Mouse (Mus musculus) neural tube, embryonic 15.5 days (tissue): ENCODE measurements around the gene Cep41. TPM values are rescaled to one million over a fixed set of nuclear protein-coding genes. Genes with fewer than 3 reads are reported as not detected.

Experiments used
- ATAC-seq: fragments of 200-750 bp; cut with Nextera tagmentation; 2 replicates; pipeline ENCODE4 v1.8.0; 2017; ENCODE audit warnings: mild to moderate bottlenecking, moderate TSS enrichment, moderate library complexity; ENCODE audit not compliant: low FRiP score
- H3K27ac ChIP-seq: fragments of 300-500 bp; sonication (generic); replicated peaks from 2 replicates; pipeline ENCODE4 v1.5.1; 2015; ENCODE audit warnings: mild to moderate bottlenecking, inconsistent platforms
- H3K27me3 ChIP-seq: fragments of 300-500 bp; sonication (generic); replicated peaks from 2 replicates; pipeline ENCODE4 v1.6.1; 2015; ENCODE audit warnings: inconsistent platforms
- H3K36me3 ChIP-seq: fragments of 300-500 bp; sonication (generic); 2 replicates; pipeline ENCODE4 v1.6.1; 2015; ENCODE audit warnings: inconsistent platforms
- H3K4me1 ChIP-seq: fragments of 300-500 bp; sonication (generic); 2 replicates; pipeline ENCODE4 v1.6.1; 2015; ENCODE audit warnings: inconsistent platforms
- H3K4me2 ChIP-seq: fragments of 300-500 bp; sonication (generic); 2 replicates; pipeline ENCODE4 v1.6.1; 2015; ENCODE audit warnings: inconsistent platforms, mild to moderate bottlenecking, moderate library complexity
- H3K4me3 ChIP-seq: fragments of 300-500 bp; sonication (generic); replicated peaks from 2 replicates; pipeline ENCODE4 v1.5.1; 2015; ENCODE audit warnings: mild to moderate bottlenecking, inconsistent platforms
- H3K9ac ChIP-seq: fragments of 300-500 bp; sonication (generic); replicated peaks from 2 replicates; pipeline ENCODE4 v1.6.1; 2015; ENCODE audit warnings: mild to moderate bottlenecking, inconsistent platforms
- H3K9me3 ChIP-seq: fragments of 300-500 bp; sonication (generic); replicated peaks from 2 replicates; pipeline ENCODE4 v1.6.1; 2016; ENCODE audit warnings: inconsistent platforms
- WGBS: fragments of 180-500 bp; shearing (Covaris S2); methylation state at CpG from one replicate; pipeline ENCODE4 v1.1.7; 2015; ENCODE audit warnings: mixed read lengths; 5-methylcytosine and 5-hydroxymethylcytosine counted together
- polyA plus RNA-seq: library from polyadenylated mRNA; unstranded; fragments of >200 nt; fragmentation: Nextera tagmentation; extraction: Ambion mirVana; gene quantifications from 2 replicates; pipeline ENCODE4 v1.2.1, GENCODE M21; 2015

The Cep41 gene
- polyA plus RNA-seq, 1 experiment from 2014 or later: 11.6 TPM

DNA sequence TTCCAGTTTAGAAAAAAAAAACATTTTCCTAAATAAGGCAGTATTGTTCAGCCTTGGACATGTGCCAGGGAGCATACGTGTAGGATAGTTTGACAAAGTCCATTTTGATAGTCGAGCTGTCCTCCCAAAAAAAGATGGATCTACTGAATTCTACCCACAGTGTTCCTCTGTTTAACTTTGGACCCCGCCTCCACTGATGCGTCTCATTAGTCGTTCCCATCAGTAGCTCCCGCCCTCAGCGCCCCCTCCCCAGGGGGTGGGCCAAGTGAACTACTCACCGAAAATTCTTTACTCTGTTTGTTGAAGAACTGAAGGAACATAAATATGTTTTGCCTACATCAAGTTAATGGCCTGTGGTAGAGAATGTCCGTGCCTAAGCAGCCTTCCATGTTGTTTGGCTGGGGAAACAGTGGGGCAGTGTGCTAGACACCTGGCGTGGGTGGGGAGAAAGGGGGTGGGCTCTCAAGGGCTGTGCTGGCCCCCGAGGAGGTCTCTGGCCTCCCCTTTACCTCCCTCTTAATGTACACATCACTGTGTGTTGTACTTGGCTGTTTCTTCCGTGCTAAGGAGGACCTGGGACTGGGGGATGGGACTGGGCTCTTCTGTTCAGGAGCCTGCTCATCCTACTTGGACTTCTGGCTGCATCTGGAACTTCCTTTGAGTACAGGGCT, 36.9 kb upstream of the Cep41 start:
- Histone ChIP-seq H3K9me3 (no peaks in the 10 kb centered on the region), H3K36me3 (no peaks in the 10 kb centered on the region), H3K27ac (no peak overlapping the region), H3K27me3 (no peaks in the 10 kb centered on the region), H3K4me1 (peaks cover 20% of the 10 kb centered on the region; the same call in 1 of the 2 replicates), H3K4me3 (no peak overlapping the region), H3K9ac (no peak overlapping the region), H3K4me2 (no peak overlapping the region)
- 50% methylated on average over 12 of the region's 12 CpGs for WGBS
- ATAC-seq: no peak

DNA sequence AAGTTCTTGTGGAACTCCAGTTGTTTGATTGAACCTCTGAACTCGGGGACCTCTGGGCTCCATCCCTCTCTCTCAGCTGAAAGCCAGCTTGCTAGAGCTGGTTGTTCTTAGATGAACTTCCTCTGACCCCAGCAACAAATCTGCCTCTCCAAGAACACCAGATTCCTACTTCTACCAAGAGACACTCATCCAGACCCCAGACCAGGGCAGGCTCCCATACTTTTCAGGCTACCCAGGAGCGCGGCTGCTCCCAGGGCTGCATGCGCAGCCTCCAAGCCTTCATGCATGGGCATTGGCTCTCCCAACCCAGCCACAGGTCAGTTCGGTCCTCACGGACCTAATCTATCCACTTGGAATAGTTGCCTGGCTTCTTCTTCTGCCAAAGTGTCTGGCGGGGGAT, 29.8 kb upstream of the Cep41 start, which contains the start of gene Mest:
TSS of gene Mest (plus strand) at position 217 of the 400 bp plus-strand sequence.
- ATAC-seq: no peak
- 76% methylated on average over 7 of the region's 7 CpGs for WGBS
- Histone ChIP-seq H3K4me3 (no peak within 1 kb of the TSS), H3K9me3 (no peaks in the 10 kb centered on the region), H3K27me3 (no peaks in the 10 kb centered on the region), H3K4me1 (peaks cover 3% of the 10 kb centered on the region; the same call in 1 of the 2 replicates), H3K36me3 (no peaks in the 10 kb centered on the region), H3K4me2 (no peak within 1 kb of the TSS), H3K27ac (no peak within 1 kb of the TSS; the same call in 1 of the 2 replicates), H3K9ac (no peak within 1 kb of the TSS)

DNA sequence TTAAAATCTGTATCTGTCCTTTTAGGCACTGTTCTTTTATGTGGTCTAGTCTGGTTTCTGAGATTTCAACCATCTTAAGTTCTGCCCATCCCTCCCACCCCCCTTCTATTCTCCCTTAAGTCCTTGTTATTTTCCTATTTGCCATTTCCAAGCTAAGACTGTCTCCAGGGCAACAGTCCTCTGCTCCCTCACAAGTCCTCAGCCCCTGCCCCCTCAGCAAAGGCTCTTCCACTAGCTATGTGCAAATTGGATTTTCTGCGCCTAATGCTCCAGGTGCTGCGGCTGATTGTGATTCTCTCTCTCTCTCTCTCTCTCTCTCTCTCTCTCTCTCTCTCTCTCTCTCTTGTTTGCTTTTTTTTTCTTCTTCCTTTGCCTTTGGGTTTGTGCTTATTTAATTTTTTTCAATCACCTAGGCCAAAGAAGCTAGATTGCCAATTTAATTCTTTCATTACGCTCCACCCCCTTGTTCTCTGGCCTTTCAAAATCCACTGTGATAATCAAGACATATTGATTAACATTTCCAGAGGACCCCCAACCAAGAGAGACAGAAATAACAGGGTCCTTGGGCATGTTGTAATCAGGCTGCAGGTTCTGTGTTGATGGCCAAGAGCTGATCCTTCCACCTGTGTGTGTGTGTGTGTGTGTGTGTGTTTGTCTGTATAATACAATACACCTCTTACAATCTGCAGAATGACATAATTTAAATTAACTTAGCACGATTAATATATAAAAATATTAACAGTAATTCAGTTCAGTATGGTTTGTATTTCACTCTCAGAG, 29.0 kb upstream of the Cep41 start:
- 63% methylated on average over 4 of the region's 4 CpGs for WGBS
- Histone ChIP-seq H3K9me3 (no peaks in the 10 kb centered on the region), H3K36me3 (no peaks in the 10 kb centered on the region), H3K27me3 (no peaks in the 10 kb centered on the region), H3K27ac (no peak overlapping the region; the same call in 1 of the 2 replicates), H3K9ac (no peak overlapping the region), H3K4me2 (no peak overlapping the region), H3K4me3 (no peak overlapping the region), H3K4me1 (peaks cover 3% of the 10 kb centered on the region; the same call in 1 of the 2 replicates)
- peak; percentile 65; the same call in 1 of the 2 replicates for ATAC-seq

DNA sequence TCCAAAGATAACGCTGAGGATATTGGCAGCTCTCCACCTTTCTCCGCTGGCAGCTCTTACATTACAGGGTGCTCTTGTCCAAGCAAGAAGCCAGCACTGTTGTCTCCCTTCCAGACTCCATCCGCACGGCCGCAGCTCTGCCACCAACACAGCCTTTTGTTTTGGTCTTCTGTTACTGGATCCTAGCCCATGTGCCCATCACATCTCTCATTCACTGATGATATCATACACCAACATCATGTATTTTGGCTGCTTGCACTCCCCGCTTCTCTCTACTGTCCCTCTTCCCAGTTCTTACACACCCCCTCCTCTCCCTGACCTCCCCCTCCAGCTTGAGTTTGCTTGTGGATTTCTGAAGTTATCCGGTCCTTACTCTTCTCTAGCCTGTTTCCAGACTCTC, 23.2 kb upstream of the Cep41 start:
- ATAC-seq: no peak
- H3K9me3 ChIP-seq: no peaks in the 10 kb centered on the region
- peaks cover 2% of the 10 kb centered on the region; the same call in 1 of the 2 replicates for H3K4me1 ChIP-seq
- no peak overlapping the region for H3K4me2 ChIP-seq
- H3K36me3 ChIP-seq: no peaks in the 10 kb centered on the region
- H3K27me3 ChIP-seq: no peaks in the 10 kb centered on the region
- H3K9ac ChIP-seq: no peak overlapping the region
- no peak overlapping the region for H3K4me3 ChIP-seq
- WGBS: 89% methylated on average over 7 of the region's 7 CpGs
- no peak overlapping the region for H3K27ac ChIP-seq

DNA sequence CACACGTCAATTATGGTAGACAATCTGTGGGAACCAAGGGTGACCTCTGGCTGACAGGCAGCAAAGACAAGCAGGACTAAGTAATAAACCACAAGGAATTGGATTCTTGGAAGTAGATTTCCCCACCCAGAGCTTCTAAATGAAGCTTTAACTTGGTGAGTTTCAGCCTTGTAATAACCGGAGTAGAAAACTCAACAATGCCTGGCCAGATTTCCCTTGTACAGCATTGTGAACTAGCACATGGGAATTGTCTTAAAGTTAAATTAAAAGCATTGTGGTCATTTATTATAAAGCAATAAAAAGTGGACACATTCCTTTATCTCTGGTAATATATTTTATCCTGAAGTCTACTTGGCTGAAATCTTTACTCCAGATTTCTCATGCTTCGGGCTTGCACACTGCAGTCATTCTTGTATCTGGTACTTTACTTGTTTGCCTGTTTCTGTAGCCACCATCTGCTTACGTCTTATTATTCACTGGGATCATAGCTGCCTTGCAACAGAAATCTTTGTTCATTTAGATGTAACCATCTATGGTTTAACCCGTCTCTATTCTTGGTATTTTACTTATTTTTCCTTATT, 21.4 kb upstream of the Cep41 start:
- Histone ChIP-seq H3K27me3 (no peaks in the 10 kb centered on the region), H3K4me3 (no peak overlapping the region), H3K9me3 (no peaks in the 10 kb centered on the region), H3K27ac (no peak overlapping the region), H3K9ac (no peak overlapping the region), H3K4me2 (no peak overlapping the region), H3K4me1 (peaks cover 10% of the 10 kb centered on the region), H3K36me3 (no peaks in the 10 kb centered on the region)
- 38% methylated on average over 5 of the region's 5 CpGs for WGBS
- no peak for ATAC-seq

DNA sequence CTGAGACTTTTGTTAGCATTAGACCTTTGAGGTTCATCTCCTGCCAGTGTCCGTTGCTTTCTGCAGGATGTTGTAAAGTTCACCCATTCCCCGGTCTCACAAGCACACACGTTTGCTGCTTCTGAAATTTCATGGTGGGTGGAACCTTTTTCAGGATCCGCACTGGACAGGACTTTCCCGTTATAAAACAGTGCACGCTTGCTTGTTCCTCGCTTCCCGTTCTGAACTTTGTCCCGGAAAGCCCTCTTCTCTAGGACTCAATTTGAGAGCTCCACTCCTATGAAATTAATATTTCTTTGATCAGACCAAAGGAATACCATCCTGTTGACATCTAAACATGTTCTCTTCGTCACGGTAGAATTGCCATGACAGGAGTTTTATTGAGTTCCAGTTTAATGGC, 20.3 kb upstream of the Cep41 start:
- no peak overlapping the region for H3K4me3 ChIP-seq
- no peaks in the 10 kb centered on the region for H3K9me3 ChIP-seq
- 73% methylated on average over 11 of the region's 11 CpGs for WGBS
- no peaks in the 10 kb centered on the region for H3K27me3 ChIP-seq
- H3K4me1 ChIP-seq: peaks cover 19% of the 10 kb centered on the region
- no peak overlapping the region for H3K4me2 ChIP-seq
- H3K36me3 ChIP-seq: no peaks in the 10 kb centered on the region
- no peak overlapping the region for H3K9ac ChIP-seq
- ATAC-seq: no peak
- H3K27ac ChIP-seq: no peak overlapping the region

DNA sequence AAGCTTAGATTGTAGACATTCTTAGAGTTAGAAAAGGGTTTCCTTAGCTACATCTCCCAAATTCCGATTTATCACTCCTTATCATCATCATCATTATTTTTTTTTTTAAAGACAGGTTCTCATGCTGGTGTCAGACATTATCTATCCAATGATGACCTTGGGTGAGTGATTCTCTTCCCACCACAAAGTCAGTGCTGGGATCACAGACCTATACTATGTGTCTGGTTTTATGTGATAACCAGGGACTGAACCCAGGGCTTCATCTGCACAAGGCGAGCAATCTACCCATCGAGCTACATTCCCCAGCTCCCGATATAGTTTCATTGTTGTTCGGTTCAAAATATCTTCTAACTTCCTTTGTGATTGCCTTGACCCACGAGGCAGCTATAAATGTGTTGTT, 19.9 kb upstream of the Cep41 start:
- H3K4me2 ChIP-seq: no peak overlapping the region
- H3K9ac ChIP-seq: no peak overlapping the region
- 88% methylated on average over 6 of the region's 6 CpGs for WGBS

DNA sequence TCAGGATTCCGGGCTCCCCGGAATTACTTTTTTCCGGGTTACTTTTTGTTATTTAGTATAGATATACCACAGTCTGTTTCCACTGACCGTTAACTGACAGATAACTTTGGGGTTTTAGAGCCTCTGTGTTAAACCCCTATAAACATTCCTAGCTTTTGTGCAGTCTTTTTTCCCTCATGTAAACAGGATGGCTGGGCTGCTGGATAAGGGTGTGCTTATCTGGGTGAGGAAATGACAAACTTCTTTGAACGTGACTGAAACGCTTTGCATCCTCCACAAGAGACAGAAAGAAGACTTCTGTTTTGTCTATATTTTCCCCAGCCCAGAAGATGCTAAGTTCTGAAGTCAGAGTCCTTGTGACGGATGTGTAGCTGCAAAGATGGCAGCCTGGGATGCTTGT, 18.9 kb upstream of the Cep41 start:
- Histone ChIP-seq H3K36me3 (no peaks in the 10 kb centered on the region), H3K4me1 (peaks cover 20% of the 10 kb centered on the region), H3K27me3 (no peaks in the 10 kb centered on the region), H3K4me3 (no peak overlapping the region), H3K9ac (no peak overlapping the region), H3K9me3 (no peaks in the 10 kb centered on the region), H3K27ac (no peak overlapping the region), H3K4me2 (no peak overlapping the region)
- WGBS: 55% methylated on average over 7 of the region's 7 CpGs
- no peak for ATAC-seq

More for the DNA sequence above, 19.9 kb upstream of the Cep41 start:
- ATAC-seq: no peak
- no peaks in the 10 kb centered on the region for H3K9me3 ChIP-seq
- peaks cover 20% of the 10 kb centered on the region for H3K4me1 ChIP-seq
- H3K36me3 ChIP-seq: no peaks in the 10 kb centered on the region
- H3K4me3 ChIP-seq: no peak overlapping the region
- no peak overlapping the region for H3K27ac ChIP-seq
- no peaks in the 10 kb centered on the region for H3K27me3 ChIP-seq

DNA sequence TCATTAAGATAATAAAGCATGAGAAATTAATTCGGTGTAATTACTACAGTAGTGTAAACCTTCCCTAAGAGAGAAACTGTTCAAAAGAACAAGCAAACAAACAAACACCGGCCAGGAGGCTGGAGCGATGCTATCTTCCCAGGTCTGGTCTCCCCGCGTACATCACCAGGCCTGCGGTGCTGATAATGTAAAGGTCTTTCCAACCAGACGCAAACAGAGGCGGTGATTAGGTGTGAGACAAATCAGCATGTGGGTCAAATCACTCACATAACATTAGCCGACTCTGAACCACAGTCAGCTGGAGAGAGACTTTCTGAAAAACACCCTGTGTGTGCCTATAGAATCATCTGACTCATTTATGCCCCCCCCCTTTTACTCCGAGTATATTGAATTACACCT, 17.8 kb upstream of the Cep41 start:
- ATAC-seq: no peak
- Histone ChIP-seq H3K36me3 (no peaks in the 10 kb centered on the region), H3K27me3 (no peaks in the 10 kb centered on the region), H3K9ac (no peak overlapping the region), H3K4me1 (peaks cover 20% of the 10 kb centered on the region), H3K4me2 (no peak overlapping the region), H3K4me3 (no peak overlapping the region), H3K27ac (no peak overlapping the region), H3K9me3 (no peaks in the 10 kb centered on the region)
- WGBS: 62% methylated on average over 10 of the region's 10 CpGs

DNA sequence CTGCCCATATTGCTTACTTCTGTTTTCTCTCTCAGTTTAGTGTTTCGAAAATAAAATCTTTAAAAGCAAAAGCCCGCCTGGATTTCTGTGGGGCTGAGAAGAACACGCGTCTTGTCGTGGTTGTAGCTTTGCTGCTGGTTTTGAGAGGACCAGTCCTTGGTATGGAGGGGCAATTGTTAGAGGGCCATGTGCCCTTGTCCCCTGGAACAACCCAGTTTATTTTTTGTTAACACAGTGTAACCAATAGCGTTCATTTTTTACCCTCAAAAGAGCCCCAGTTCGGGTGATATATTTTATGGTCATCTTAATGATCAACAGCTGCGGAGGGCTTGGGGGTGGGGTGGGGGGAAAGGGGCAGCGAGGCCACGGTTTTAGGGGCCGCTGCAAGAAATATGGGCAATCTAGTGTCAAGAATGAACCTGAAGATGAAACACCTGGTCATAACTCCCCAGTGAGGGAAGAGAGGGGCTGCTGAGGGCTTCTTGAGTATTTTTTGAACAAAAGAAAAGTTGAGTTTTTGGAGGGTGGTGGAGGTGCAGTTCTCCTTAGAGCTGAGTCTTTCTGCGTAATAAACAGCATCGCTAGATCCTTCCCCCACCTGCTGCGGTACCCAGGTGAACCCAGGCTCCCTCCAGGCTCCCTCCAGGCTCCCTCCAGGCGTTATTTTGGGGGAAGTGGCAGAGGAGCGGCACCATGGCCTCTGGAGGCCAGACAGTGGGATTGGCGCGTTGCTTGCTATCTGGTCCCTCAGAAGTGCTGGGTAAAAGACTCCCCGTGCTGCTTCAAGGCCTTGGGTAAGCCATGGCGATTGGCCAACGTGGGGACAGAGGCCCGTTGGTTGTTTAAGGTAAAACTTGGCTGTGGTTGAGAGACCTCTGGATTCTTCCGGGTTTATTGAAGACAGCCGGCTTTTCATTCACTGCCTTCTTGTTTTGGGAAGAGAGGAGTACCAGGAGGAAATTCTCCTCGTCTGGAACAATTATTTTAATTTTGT, 17.1 kb upstream of the Cep41 start:
- Histone ChIP-seq H3K9ac (no peak overlapping the region), H3K4me3 (no peak overlapping the region), H3K36me3 (no peaks in the 10 kb centered on the region), H3K9me3 (no peaks in the 10 kb centered on the region), H3K27me3 (no peaks in the 10 kb centered on the region), H3K27ac (no peak overlapping the region), H3K4me2 (no peak overlapping the region), H3K4me1 (peaks cover 20% of the 10 kb centered on the region)
- 54% methylated on average over 25 of the region's 25 CpGs for WGBS
- no peak for ATAC-seq

DNA sequence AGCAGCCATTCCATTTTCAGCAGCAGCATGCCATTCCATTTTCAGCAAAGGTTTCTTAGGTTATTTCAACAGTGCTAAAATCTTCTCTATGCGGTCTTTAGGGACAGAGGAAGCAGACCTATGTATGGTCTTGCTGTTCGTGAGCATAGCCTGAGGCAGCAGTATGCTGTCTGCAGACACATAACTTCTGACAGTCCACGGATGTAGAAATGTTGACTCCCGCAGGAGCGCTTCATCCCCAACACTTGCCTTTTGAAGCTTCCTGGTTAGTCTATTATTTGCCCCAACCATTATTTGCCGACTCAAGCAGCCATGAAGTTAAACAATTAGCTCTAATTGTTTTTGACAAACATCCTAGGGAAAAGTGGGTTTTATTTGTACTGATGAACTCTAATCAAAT, 15.6 kb upstream of the Cep41 start:
- no peak overlapping the region for H3K27ac ChIP-seq
- H3K27me3 ChIP-seq: no peaks in the 10 kb centered on the region
- 23% methylated on average over 6 of the region's 6 CpGs for WGBS
- no peak for ATAC-seq
- no peaks in the 10 kb centered on the region for H3K36me3 ChIP-seq
- H3K4me1 ChIP-seq: peaks cover 17% of the 10 kb centered on the region
- no peak overlapping the region for H3K4me3 ChIP-seq
- no peaks in the 10 kb centered on the region for H3K9me3 ChIP-seq
- H3K9ac ChIP-seq: no peak overlapping the region
- no peak overlapping the region for H3K4me2 ChIP-seq
